Mouse (Mus musculus) cortical plate, adult 2 months (tissue): Measurements from ENCODE around the gene Zfp799.

ENCODE experiments used
- CTCF ChIP-seq: fragments of 200-500 bp; IDR thresholded peaks from 2 replicates; pipeline ENCODE4 v1.5.1; 2011; ENCODE audit warnings: mild to moderate bottlenecking, control low read depth, low read length; ENCODE audit not compliant: insufficient read depth; ENCODE audit errors: extremely low read depth
- POLR2A ChIP-seq: fragments of 200-500 bp; IDR thresholded peaks from 2 replicates; pipeline ENCODE4 v1.6.1; 2011; ENCODE audit warnings: mild to moderate bottlenecking, low read length, control low read depth; ENCODE audit not compliant: insufficient read depth; ENCODE audit errors: extremely low read depth

DNA sequence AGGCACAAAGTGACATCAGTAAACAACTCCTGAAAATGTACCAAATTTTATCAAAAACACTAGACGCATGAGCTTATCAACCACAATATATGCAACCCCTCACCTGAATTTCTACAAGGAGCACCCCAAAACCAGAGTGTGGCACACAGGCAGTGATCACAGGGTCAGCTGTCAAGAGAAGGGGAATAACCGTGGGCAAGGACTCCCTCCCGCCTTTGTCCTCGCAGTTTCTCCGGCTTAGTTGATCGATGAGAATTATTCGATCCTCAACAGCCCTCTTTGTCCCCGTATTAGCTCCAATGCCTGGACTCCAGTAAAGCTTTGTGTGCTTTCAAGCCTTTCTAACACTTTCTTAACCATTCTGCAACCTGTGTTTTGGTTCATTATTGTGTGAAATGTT lies 21.1 kb downstream of the Zfp799 start:
- TF ChIP-seq CTCF = no peak
- TF ChIP-seq POLR2A = no peak
